Comparison of ENCODE assay signal across 7 mouse cellular contexts in genomic region chr7:73375257-73376100, GRCm38 (mm10). TPM values are rescaled to one million over a fixed set of nuclear protein-coding genes. Genes with fewer than 3 reads are reported as not detected.
DNase-seq lines count a peak whose midpoint lies in the region; ATAC-seq and TF ChIP-seq lines count a peak whose summit lies in the region.

TSS of gene Rgma (plus strand) at chr7:73375509.

- TF ChIP-seq POLR2A in testis, adult 2 months (IDR thresholded peaks at IDR 0.05; ENCODE audit: control insufficient read depth, low read depth, low read length) = peak; percentile 27; the same call in 1 of the 2 replicates

- peaks cover 75% of the 10 kb centered on the region for H3K4me1 ChIP-seq in hindbrain, embryonic 13.5 days (replicated peaks)
- peaks cover 19% of the 10 kb centered on the region for H3K4me1 ChIP-seq in testis, adult 2 months (ENCODE audit: control insufficient read depth, insufficient read depth, low read length)

- no peaks in the 10 kb centered on the region for H3K9me3 ChIP-seq in hindbrain, embryonic 13.5 days

- peak within 1 kb of the TSS; percentile 96 for H3K27ac ChIP-seq in gastrocnemius, adult 2 months
- peak within 1 kb of the TSS; percentile 98 for H3K27ac ChIP-seq in hindbrain, embryonic 13.5 days
- H3K27ac ChIP-seq in testis, adult 2 months (ENCODE audit: control insufficient read depth, insufficient read depth, low read depth, low read length) = peak within 1 kb of the TSS; percentile 67

- peak; percentile 45 to 77 for DNase-seq in adrenal gland, adult (ENCODE audit: inconsistent age in 2 of 2, low spot score in 1 of 2)
- peak; percentile 42 for DNase-seq in cerebellum, adult 8-10 months
- peak; percentile 91 for DNase-seq in gastrocnemius, adult 2 months
- DNase-seq in left cerebral cortex, postnatal 10 days (ENCODE audit: extremely low spot score in 1 of 2, low spot score in 2 of 2) = peak in 1 of 2 experiments; percentile 85

- H3K9ac ChIP-seq in hindbrain, embryonic 13.5 days = peak within 1 kb of the TSS; percentile 95

- ATAC-seq in hindbrain, embryonic 13.5 days (ENCODE audit: low FRiP score) = peak; percentile 89
- peak; percentile 33; the same call in 1 of the 2 replicates for ATAC-seq in megakaryocyte-erythroid progenitor cell, adult 5-6 weeks (replicated peaks; ENCODE audit: low FRiP score, low TSS enrichment, poor library complexity, severe bottlenecking)

- H3K4me2 ChIP-seq in hindbrain, embryonic 13.5 days = peak within 1 kb of the TSS; percentile 86

- peak within 1 kb of the TSS; percentile 95 for H3K4me3 ChIP-seq in gastrocnemius, adult 2 months
- peak within 1 kb of the TSS; percentile 80 for H3K4me3 ChIP-seq in hindbrain, embryonic 13.5 days
- peak within 1 kb of the TSS; percentile 83 for H3K4me3 ChIP-seq in testis, adult 2 months (ENCODE audit: control insufficient read depth, low read depth, low read length)

- under 1% methylated on average over 51 of the region's 85 CpGs for WGBS in hindbrain, embryonic 13.5 days

- TF ChIP-seq CTCF in gastrocnemius, adult 2 months (IDR thresholded peaks at IDR 0.05) = no peak
- no peak for TF ChIP-seq CTCF in testis, adult 2 months (IDR thresholded peaks at IDR 0.05; ENCODE audit: control insufficient read depth, insufficient read depth, insufficient replicate concordance, low read depth, low read length)

- H3K36me3 ChIP-seq in hindbrain, embryonic 13.5 days = no peaks in the 10 kb centered on the region
- no peaks in the 10 kb centered on the region for H3K36me3 ChIP-seq in testis, adult 2 months (ENCODE audit: control insufficient read depth, insufficient read depth, low read length)

- 0 out of 2 replicates have a peak, but pooled peaks cover 4% of the 10 kb centered on the region for H3K27me3 ChIP-seq in hindbrain, embryonic 13.5 days
- no peaks in the 10 kb centered on the region for H3K27me3 ChIP-seq in testis, adult 2 months (ENCODE audit: control insufficient read depth, insufficient read depth, low read length)

- intact Hi-C loops in gastrocnemius, adult 2 months (cut with DNase I) = loop anchor here (1.0 to 10.0 kb wide), 4 partner anchors 47 to 973 kb away; no protein-coding TSS in a partner anchor
- intact Hi-C loops in left cerebral cortex, postnatal 10 days (cut with DNase I) = loop anchor here (2.0 to 5.0 kb wide), 4 partner anchors 153 to 969 kb away; no protein-coding TSS in a partner anchor

RNA-seq across cellular contexts. Expression of gene Rgma, which starts in this region (rescaled TPM):
- 10 to 100 TPM; 46.1 to 52.4 TPM for total RNA-seq in gastrocnemius, adult 2 months (2021)
- polyA plus RNA-seq in hindbrain, embryonic 13.5 days (2015; fragmentation: Nextera tagmentation; extraction: Ambion mirVana) = 40.0 and 41.1 TPM in 2 replicates
- total RNA-seq in left cerebral cortex, postnatal 10 days (2021) = 100 to 1,000 TPM; 151 to 153 TPM
- not detected in 2 replicates for total RNA-seq in megakaryocyte-erythroid progenitor cell, adult 5-6 weeks (2014; fragmentation: Nextera tagmentation)
- total RNA-seq in megakaryocyte-erythroid progenitor cell, adult 5-6 weeks (2017) = not detected in 2 replicates
- polyA plus RNA-seq in testis, adult 2 months (2012; rRNA removed) = 8.5 and 9.3 TPM in 2 replicates

Comparison
In these comparisons a context has a peak if more than half of its experiments do, and no peak if none do; other contexts are left out.
1. RNA of gene Rgma (total RNA-seq): 151 to 153 TPM in left cerebral cortex, postnatal 10 days and 46.1 to 52.4 TPM in gastrocnemius, adult 2 months; not detected in megakaryocyte-erythroid progenitor cell, adult 5-6 weeks; every median in the first group is over 10 times any median in the second.
2. Peak in ATAC-seq in megakaryocyte-erythroid progenitor cell, adult 5-6 weeks; RNA of the gene not detected or under 1 TPM.
3. Peak in every context shown above with its lines, with median percentiles within 50 percentile points of each other: H3K27ac ChIP-seq and H3K4me3 ChIP-seq.